Mouse (Mus musculus): Measurements from ENCODE around the gene Plcxd2. TPM values are rescaled to one million over a fixed set of nuclear protein-coding genes. Genes with fewer than 3 reads are reported as not detected.

Gene Plcxd2
- total RNA-seq, 2 experiments from 2014 or later = 74.9 to 81.2 TPM

DNA sequence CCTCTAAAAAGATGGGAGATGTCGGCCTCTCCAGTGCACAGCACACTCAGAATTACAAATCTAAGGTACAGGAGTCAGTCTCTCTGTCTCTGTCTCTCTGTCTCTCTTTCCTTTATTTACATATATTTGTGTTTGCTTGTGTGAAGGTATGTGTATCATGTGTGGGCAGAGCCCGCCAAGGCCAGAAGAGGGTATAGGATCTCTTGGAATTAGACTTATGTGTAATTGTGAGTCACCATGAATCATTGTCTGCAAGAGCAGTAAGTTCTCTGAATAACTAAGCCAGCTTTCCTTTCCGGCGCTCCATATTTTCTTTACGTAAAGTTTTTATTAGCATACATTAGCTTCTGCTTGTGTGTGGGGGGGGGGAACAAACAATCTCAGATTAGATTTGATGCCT, 64.4 kb downstream of the Plcxd2 start:
- no peak for DNase-seq (ENCODE audit: low spot score in 2 of 2)
- intact Hi-C loops (cut with DNase I) = no loop called here

DNA sequence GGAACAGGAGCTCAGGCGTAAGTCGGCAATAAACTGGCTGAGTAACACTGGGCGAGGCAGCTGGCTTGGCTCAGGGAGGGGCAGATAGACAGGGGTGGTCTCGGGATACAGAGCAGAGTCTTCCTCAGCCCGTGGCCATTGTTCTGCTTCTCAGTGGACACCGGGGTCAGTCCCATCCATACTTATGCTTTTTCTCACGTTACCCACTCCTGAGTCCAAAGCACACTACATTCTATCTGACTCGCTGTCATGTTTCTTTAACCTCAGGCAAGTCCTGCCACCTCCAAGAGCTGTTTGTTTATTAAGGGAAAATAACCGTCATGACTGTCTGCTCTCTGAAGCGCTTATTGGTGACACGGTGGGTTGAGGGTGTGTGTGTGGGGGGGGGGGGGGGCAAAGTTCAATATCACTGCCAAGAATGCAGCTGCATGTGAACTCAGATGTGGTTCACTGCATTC, 64.8 kb downstream of the Plcxd2 start:
- intact Hi-C loops (cut with DNase I) = no loop called here
- DNase-seq (ENCODE audit: low spot score in 2 of 2) = no peak

DNA sequence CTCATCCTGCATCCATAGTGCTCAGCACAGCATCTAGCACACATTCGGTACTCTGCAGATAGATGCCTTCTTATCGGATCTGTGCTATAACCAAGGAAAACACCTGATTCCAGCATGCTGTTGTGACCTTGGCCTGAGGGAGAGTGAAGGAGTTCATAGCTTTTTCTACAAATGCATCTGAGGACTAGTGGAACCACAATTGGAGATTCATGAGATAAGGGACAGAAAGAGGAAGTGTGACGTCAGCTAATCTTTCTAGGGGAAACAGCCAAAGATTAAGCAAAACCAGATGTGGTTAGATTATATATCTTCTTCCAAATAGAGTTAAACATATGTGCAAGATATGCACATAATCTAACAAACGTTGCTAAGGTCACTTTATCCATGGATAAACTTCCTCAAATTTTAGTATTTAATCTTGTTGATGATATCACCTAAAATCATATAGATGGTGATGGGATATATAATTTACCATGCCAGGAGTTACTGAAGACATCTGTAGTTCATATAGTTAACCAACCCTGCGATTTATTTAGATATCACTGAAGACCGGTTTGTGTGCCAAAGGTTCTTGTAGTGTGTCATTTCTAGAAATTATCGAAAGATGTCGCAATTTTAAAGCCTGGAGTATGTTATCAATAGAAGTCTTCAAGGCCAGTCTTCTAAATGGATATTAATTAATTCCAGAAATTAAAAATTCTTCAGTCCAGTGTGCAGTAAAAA, 67.7 kb downstream of the Plcxd2 start:
- intact Hi-C loops (cut with DNase I) = no loop called here
- DNase-seq (ENCODE audit: low spot score in 2 of 2) = no peak

DNA sequence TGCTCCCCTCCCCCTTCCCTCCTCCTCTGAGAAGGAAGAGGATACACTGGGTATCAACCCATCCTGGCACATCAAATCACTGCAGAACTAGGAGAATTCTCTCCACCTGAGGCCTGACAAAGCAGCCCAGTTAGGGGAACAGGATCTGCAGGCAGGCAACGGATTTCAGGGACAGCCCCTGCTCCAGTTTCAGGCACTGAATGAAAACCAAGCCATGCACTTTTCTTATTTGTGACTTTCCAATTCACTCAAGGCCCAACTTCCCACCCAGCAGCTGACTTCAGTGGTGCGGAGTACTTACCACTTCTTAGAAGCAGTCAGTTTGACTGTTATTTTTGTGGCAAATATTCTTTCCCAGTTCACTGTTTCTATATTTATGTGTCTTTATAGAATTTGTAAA, 69.3 kb downstream of the Plcxd2 start:
- intact Hi-C loops (cut with DNase I) = no loop called here
- DNase-seq (ENCODE audit: low spot score in 2 of 2) = no peak

DNA sequence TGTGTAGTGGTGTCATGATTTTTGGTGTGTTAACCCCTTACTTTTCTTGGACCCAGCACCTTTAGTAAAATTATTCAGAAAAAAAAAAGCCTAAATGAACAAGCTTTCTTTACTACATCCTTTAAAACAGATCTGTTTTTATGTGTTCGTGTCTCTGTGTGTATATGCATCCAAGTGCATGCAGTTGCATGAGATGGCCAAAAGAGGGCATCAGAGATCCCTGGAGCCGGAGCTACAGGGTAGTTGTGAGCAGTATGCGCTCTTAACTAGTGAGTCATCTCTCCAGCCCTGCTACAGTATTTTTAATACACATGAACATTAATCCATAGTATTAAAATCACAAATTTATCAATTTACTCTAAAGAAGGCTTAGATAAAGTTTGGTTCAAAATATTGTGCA, 70.6 kb downstream of the Plcxd2 start:
- DNase-seq (ENCODE audit: low spot score in 2 of 2) = no peak
- intact Hi-C loops (cut with DNase I) = no loop called here

DNA sequence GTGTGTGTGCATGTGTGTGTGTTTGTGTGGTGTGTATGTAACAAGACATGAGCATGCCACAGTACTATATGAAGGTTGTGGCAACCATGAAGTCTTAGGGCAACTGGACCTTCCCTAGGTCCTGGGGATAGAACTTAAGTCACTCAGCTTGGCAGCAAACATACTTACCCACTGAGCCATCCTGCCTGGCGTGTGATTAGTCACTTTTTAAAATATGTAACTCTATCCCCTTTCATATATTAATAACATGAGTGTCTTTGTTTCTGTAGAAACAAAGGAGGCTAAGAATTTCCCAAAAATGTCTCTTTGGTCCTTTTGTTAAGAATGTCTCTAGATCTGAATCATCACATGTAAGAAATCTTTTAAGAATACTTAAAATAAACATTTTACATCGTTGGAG, 72.6 kb downstream of the Plcxd2 start:
- no peak for DNase-seq (ENCODE audit: low spot score in 2 of 2)
- intact Hi-C loops (cut with DNase I) = no loop called here

DNA sequence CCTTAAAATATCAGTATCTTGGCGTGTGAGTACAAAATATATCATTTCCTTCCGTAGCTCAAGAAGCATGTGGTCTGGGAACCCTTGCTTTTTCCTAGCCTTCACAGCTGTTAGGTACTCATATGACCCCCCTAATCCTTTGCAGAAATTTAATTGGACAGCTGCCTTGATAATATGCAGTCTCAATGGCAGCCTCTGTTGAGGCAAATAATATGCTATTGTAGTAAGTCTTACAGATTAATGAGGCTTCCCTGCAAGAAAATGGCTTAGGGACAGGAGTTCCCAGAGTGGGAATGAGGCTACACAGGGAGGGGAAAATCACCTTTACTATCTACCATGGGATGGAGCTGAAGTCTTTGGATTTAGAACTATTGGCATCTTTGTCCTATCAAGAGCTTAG, 73.5 kb downstream of the Plcxd2 start:
- intact Hi-C loops (cut with DNase I) = no loop called here
- DNase-seq (ENCODE audit: low spot score in 2 of 2) = no peak

DNA sequence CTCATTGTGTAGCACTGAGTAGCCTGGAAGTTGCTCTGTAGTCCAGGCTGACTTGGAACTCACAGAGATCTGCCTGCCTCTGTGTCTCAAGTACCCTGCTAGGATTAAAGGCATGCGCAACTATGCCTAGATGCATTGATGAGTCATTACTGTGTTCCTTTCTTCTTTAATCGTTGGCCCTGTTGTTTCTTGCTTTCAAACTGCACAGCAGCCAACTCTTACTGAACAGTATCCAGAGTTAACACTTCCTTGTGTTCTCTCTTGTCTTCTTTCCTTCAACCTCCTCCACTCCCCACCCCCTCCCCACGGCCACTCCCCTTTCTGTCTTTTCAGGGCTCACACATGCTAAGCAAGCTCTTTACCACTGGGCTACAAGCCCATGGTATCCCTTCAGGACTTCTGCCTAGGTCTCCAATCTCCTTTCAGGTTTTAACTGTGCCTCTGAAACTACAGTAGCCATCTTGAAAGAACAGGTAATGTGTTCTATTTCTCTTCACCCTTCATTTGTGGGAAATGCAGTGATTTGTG, 74.0 kb downstream of the Plcxd2 start:
- intact Hi-C loops (cut with DNase I) = no loop called here
- DNase-seq (ENCODE audit: low spot score in 2 of 2) = no peak

DNA sequence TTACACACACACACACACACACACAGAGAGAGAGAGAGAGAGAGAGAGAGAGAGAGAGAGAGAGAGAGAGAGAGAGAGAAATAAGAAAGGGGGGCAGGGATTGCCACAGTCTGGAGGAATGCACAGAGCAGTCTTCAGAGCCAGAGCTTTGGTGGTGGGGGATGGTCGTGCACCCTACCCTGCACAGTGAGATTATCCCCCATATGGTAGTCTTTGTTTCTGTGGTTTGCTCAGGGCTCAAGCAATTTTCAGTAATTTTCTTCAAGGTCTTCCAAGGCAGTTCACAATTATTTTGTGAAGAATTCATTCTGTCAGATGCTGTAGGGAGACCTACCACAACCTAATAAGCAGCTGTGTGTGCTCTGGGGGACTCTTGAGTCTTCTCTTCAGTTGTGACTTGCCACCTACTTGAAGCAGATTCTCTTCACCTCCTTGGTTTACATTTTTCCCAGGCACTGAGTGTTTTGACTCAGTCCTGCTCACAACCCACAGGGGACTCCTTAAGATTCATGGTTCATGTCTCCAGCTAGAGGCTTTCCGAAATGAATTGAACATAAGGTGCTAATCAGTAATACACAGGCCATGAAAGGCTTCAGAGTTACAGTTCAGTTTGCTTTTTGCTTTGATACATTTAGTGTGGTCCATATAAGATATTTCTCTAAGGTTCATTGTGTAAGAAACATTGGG, 75.2 kb downstream of the Plcxd2 start:
- intact Hi-C loops (cut with DNase I) = no loop called here
- DNase-seq (ENCODE audit: low spot score in 2 of 2) = no peak

DNA sequence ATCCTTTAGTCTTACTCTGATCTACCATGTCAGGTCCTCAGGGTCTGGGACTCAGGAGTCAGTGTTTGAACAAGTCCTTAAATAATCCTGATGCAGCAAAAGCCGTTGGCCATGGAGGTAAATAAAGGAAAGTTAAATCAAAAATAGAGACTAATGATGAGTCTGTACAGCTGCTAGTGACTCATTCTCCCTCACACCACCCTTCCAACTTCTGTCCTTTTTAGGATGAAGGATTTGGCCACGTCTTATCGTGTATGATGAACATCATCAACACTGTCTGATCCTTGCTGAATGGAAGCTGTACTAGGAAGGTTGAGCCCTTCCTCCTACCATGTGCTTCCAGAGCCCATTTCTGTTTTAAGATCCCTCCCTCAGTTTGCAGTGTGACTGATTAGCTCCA, 79.7 kb downstream of the Plcxd2 start:
- DNase-seq (ENCODE audit: low spot score in 2 of 2) = no peak
- intact Hi-C loops (cut with DNase I) = no loop called here

DNA sequence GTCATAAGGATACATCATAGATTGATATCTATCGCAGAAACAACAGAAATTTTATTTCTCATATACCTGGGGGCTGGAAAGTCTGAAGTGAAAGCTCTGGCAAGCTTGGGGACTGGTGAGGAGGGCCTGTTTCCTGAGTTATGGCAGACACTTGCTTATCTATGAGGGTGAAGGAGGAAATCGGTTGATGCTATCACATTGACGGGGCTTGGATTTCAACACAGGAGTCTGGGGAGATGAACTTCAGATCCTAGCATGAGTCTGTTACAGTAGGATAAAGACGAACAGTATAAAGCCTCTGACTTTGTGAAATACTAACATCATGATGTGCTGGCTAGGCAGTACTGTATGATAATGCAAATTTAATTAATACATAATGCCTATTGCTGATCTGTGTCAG, 81.9 kb downstream of the Plcxd2 start:
- intact Hi-C loops (cut with DNase I) = no loop called here

DNA sequence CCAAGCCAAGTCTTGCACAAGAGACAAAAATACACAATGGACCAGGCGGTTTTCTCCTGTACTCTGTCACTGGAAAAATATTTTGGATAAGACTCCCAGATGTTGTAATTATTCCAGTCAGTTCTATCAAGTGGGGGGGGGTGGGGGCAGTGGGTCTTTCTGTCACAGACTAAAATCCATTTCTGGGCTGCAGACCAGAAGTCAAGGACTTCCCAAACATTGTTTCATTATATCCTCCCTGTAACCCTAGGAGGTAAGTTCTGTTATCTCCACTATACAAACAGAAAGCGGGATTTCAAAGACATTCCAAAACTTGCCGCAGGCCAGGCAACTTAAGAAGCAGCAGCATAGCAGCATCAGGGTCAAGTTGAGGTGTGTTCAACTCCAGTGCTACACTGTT, 82.4 kb downstream of the Plcxd2 start:
- intact Hi-C loops (cut with DNase I) = no loop called here
- DNase-seq (ENCODE audit: low spot score in 2 of 2) = no peak

More for the DNA sequence above, 81.9 kb downstream of the Plcxd2 start:
- DNase-seq (ENCODE audit: low spot score in 2 of 2) = no peak

DNA sequence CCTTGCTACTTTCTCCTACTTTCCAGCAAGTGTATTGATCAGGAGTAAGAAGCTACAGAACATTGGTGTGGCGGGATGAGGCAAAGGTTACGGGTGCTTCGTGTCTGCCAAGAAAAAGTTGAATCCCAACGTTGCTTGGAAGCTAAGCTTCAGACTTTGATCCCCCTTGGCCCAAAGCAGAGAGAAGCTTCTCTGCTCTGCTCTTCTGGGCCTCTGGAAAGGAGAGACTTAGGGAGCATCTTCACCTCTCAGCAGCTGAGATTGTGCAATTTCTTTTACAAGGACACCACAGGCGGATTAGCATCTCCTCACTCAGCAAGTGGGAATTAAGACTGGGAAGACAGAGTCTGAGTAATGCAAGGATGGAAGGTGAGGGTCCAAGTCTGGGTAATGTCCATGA, 83.1 kb downstream of the Plcxd2 start:
- intact Hi-C loops (cut with DNase I) = no loop called here
- no peak for DNase-seq (ENCODE audit: low spot score in 2 of 2)

DNA sequence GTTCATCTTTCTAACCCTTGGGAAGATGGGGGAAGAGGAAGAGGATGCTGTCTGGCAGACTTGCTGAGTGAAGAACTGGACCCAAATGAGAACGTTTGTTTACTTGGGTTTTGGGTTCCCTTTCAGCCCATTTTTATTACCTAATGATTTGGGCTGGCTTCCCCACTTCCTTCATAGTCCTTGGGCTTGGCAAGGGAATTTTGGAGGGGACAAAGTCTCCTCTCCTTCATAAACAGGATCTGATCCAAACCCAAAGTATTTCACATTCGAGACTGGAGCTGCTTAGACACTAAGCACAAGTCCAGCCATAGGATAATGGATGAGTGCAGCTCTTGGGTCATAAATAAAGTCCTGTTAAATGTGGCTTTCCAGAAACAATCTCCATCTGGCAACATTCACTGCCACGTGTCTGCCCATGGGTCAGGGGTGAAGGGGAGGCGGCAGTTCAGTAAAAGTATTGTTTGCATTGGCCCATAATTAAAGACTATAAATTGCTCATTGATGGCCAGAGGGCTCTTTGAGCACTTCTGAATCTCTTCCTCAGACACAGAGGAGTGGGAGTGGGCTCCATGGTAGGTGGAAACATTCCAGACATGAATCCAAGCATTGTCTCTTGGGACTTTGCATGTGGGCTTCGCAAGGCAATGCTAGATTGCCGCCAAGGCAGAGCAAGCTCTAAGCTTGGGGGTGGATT, 86.1 kb downstream of the Plcxd2 start:
- intact Hi-C loops (cut with DNase I) = no loop called here
- no peak for DNase-seq (ENCODE audit: low spot score in 2 of 2)

DNA sequence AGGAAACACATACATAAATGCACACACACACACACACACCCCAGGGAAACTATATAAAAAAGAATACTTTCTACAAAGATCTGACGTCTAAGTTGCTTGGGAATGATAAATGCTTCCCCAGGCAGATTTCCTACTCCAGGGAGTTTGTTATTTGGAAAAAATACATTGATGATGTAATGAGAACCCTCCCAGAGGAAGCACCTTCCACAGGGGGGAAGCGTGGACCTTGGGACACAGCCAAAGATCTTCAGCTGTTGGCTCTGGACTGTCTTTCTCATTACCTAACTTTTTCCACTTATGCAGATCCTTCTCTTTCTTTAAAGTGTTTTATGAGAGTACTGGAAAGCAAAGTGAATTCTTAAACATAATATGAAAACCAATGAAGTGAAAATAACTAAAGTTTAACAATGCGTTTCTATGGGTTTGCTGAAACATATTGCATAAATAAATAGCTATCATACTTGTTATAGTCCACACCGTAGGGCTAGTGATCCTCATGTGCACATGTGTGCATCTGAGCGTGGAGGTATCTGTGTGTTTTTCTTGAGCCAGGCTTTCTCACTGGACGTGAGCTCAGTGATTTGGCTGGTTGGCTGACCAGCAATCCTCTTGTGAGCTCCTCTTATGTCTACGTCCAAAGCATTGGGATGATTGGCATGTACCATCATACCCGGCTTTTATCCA, 87.3 kb downstream of the Plcxd2 start:
- intact Hi-C loops (cut with DNase I) = no loop called here
- DNase-seq (ENCODE audit: low spot score in 2 of 2) = no peak

DNA sequence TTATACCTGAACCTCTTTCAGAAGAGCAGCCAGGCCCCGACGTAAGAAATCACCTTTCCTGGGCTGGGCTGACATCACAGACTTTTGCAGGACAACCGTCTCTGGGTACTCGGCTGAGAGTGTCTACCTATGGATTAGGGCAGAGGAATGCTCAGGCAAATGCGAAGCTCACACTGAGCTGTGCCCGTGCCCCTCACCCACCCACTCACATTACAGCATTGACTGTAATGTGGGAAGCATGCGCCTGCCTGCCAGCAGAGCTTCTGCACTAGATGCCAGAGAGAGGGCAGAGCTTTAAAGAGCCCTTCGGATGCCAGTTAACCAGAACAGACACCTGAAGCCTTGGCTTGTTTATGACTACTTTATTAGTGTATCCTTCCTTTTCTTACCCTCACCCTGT, 90.4 kb downstream of the Plcxd2 start:
- peak; percentile 10 to 18 for DNase-seq (ENCODE audit: low spot score in 2 of 2)
- intact Hi-C loops (cut with DNase I) = no loop called here
